Mouse (Mus musculus) T-helper 2 cell (primary cell): ENCODE results near the gene Cpn1.

Experiments used
- in situ Hi-C: fragments of 300-600 bp; cut with MboI, MseI; formaldehyde crosslinking; loops from one replicate; pipeline ENCODE4 v1.15.1; 2025; ENCODE audit warnings: high pct_unique_total_duplicates

Cpn1 gene

DNA sequence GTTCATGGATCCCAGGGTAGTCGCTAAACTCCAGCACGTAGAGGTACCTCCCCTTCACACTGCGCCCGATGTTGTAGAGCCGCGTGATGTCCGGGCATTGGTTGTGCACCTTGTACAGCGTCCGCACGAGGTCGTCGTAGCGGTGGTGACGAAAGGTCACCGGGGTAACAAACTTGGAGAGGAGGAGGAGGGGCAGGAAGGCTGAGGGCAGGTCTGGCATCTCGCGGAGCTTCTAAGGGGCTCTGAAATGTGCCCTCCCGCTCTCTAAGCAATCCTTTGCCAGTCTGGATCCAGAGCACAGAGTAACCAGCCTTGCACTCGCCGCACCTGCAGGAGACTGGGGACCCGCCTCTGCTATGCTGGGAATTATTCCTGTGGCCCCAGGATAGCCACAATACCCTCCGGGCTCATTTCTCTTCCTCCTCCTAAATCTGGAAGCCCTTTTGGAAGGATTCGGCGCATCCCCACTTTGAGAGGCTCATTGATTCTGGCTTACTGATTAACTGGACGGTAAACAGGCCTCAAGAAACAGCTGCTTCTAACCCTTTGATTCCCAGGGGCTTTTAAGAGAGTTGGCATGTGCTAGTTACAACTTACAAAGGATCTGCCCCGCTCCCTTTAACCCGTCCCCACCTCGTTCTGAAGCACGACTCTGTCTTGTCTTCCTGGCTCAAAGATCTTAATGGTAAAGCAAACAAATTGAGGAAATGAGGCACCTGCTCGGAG lies at the start of gene Cpn1:
Gene Cpn1, minus strand, starts transcription at position 488 of the 726 bp plus-strand sequence.
- in situ Hi-C loops, result no loop called here

DNA sequence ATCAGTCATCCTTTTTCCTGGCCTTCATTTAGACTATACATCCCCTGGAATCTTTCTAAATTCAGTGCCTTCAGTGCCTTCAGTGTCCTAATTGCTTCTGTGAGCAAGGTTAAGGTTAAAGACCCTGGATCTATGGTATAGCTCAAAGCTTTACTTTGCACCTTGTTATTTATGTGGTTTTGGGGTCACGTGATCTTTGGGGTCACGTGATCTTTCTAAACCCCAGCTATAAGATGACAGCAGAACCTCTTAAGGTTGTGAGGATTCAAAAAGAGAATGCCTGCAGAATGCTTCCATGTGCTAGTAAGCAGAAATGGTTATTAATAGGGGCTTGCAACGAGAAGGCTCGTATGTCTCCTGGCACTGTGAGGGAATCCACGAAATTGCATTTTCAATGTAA lies 47.0 kb upstream of the Cpn1 start:
- in situ Hi-C loops, result no loop called here

DNA sequence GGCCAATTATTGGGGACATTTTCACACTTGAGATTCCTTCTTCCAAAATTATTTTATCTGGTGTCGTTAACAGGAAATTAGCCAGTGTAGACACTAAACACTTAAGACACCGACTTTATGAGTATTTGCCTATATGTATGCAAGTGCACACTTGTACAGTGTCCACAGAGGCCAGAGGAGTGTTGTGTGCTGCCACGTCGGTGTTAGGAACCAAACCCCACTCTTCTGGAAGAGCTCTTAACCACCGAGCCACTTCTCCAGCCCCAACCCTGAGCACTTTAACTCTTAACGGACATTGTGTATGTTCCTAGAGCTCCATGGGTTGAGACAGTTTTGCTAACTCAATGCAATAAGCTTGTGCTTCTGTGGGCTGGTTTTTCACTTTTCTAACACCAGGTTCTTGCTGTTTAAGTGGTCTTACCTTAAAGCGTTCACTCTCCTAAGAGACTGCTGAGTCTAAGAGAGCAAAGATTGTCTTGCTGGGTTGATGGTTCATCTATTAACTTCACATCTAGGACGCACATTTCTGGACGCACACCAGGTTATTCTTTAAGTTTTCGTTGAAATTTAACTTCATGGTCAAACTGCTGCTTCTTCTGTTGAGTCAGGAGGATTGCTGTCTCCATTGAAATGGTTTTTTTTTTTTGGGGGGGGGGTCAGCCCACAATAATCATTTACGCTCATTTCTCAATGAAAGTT lies 45.8 kb upstream of the Cpn1 start:
- in situ Hi-C loops, result no loop called here

DNA sequence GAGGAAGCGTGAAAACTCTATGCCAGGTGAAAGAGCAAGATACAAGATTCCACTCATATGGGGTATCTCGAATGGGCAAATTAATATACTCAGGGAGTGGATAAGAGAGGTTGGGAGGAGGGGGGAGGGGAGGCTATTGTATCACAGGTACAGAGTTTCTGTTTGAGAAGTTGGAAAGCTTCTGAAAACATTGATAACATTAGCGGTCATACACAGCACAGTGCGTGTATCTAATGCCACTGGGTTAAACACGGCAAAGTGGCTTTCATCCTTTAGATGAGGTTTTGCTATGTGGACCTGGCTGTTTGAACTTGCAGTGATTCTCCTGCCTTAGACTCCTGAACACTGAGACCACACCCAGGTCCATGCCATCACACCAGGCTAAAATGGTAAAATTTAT lies 43.7 kb upstream of the Cpn1 start:
- in situ Hi-C loops, result no loop called here

DNA sequence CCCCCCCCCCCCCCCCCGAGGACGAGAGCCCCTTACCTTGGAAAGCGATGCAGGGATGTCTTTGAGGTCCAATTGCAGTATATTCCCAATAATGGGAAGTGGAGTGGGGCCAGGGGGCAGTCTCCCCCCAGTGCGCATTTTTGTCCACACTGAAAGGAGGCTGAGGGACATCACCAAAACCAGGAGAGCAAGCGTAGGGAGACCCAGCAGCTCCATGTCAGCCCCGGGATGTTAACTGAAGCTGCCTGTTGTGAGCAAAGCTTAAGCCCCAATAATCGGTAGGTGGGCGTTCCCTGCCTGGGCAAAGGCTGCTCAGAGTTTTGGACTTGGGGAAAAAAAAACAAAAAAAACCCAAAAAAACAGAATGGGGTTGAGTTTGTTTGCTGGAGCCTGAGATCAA lies 42.6 kb upstream of the Cpn1 start, which contains the start of gene Cyp2c23:
Gene Cyp2c23, minus strand, starts transcription at position 237 of the 400 bp plus-strand sequence.
- in situ Hi-C loops, result no loop called here

DNA sequence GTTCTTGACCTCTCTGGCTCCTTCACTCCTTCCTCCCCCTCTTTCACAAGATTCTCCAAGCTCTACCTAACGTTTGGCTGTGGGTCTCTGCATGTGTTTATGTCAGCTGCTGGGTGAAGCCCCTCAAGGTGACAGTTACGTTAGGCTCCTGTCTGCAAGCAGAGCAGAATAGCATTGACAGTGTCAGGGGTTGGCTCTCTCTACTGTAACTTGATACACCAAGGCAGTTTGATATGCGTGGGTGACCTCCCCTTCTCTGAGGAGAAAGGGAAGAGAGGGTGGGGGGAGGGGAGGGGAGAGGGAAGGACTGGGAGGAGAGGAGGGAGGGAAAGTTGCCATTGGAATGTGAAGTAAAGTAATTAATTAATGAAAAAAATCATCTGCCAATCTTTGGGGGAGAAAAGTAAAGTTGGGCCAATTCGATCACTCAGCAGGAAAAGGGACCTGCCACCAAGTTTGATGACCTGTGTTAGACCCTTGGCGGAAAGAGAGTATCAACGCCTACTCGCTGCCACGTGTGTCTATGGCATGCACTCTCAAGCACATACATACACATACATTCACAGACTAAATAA lies 40.7 kb upstream of the Cpn1 start:
- in situ Hi-C loops, result no loop called here

DNA sequence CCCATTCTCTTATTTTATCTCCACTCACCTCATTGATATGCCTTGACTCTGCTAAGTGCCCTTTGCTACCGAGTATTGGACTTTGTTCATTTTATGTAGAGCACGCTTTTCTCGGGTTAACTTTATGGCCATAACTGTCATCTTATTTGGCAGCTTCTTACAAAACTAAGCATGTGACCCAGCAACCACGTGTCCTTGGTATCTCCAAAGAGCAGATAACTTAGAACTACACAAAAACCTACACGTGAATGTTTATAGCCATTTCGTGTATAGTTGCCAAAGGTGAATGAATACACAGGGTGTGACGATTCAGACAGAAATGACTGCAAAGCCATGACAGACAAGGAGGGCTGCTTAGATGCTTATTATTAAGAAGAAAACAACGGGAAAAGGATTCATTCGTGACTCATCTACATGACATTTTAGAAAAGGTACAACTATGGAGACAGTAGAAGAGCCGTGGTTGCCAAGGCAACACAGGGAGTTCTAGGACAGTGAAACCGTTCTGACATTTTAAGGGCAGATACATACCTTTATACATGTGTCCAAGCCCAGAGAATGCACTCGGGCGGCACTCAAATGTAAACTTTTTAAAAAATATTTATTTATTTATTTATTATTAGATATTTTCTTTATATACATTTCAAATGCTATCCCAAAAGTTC lies 38.7 kb upstream of the Cpn1 start:
- in situ Hi-C loops, result no loop called here

DNA sequence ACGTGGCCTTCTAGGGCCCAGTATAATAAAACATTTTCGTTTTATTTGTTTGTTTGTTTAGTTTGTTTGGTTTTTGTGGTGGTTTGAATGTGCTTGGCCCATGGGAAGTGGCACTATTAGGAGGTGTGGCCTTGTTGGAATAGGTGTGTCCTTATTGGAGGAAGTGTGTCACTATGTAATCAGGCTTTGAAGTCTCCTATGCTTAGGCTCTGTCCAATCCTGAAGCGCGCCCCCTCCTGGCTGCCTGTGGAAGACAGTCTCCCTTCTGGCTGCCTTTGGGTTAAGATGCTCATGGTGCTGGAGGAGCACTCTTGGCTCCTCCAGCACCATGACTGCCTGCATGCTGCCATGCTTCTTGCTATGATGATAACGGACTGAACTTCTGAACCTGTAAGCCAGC lies 36.7 kb upstream of the Cpn1 start:
- in situ Hi-C loops, result no loop called here

DNA sequence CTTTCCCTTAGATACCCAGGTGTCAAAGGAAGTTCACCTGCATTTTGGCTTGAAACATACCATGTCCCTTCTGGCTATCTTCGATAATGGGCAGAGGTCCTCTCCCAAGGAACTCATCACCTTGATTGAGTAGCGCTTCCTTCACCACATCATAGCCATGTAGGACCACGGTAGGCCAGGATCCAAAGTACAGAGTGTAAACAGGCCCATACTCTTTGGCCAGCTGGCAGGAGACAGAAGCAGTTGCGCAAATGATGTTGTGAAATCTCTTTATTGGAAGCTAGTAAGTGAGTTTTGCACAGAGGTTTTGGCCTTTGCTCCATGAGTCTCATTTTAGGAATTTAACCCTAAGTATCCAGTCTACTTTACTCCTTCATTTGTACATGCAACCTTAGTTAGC lies 35.1 kb upstream of the Cpn1 start:
- in situ Hi-C loops, result no loop called here

DNA sequence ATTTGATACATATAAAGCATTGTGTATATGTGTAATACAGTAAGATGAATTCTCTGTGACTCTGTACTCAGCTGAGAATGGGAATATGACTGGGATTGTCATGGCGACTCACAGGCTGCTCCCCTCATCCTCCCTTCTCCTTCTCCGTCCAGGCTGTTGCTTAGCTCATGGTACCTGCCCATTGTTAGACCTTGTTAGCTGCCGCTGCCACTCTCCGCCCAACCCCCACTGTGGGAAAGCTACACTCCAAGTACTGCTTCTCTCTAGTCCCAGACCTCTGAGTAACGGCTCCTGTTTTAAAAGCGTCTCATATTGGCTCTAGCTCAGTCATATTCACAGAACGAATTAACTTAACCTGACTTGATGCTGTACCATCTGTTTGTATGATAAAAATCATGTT lies 33.4 kb upstream of the Cpn1 start:
- in situ Hi-C loops, result loop anchor here (10.0 kb wide), 1 partner anchor 1085 kb away; no protein-coding TSS in a partner anchor

DNA sequence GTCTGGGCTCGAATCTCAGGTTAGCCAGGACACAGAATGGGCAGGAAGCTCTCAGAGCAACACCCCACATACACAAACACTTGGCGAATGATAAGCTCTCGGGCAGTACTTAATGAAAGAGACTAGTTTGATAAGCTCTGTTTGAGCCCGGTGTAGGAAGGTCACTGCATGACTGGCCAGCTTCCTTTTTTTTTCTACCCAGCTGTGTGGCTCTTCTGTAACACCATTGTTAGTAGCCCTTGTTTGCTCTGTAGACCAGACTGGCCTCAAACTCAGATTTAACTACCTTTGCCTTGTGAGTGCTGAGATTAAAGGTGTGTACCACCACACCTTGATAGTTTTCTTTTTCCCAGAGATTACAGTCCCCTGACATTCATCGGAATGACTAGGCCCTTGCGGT lies 27.5 kb upstream of the Cpn1 start:
- in situ Hi-C loops, result loop anchor here (10.0 kb wide), 1 partner anchor 1091 kb away; no protein-coding TSS in a partner anchor

DNA sequence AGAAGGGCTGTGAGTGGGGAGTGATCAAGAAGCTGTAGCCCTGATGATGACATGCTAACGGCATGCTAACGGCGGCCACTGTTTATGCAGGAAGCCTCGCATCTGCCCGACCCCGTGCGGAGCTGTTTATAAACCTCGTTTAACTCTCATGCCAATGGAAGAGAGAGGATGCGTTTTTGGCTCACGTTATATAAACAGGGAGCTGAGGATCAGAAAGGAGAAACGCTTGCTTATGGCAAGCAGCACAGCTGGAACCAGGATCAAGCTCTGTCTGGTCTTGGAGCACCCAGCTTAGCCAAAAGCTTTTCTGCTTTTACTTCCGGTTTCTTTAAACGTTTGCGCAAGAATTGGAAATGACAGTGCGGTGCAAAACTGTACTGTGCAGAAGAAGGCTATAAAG lies 22.4 kb upstream of the Cpn1 start:
- in situ Hi-C loops, result no loop called here

DNA sequence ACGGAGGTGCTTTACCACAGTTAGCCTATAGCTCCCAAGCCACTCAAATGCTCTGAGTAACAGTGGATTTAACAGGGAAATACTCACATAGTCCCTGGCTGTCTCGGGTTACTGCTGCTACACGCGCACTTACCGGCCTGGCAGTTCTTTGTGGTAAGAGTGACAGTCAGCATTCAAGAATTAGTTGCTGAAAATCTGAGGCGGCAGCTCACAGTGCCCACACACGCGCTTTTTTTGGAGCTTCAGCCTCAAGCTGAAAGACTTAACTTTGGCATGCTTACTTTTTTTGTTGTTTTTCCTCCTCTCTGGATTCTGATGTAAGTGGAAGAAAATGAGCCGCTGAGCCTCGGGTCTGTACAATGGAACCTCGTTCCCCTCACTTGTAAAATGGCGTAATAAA lies 20.8 kb upstream of the Cpn1 start:
- in situ Hi-C loops, result no loop called here

DNA sequence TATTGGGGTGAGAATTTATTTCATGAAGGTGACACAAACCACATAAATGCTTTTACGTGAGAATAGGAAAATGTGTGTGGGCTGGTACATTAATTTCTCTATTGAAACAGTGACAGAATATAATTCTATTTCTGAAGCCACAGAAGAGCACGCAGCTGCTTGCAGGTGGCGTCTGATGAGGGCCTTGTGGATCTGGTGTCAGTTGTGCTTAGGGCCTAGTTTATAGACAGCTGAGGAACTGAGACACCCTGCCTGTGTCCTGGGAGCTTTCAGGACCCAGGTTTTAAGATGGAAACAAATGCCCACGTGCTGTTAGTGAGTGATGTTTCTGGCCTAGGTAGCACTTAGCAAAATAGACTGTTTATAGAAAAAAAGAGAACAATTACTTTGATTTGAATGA lies 18.7 kb upstream of the Cpn1 start:
- in situ Hi-C loops, result no loop called here

DNA sequence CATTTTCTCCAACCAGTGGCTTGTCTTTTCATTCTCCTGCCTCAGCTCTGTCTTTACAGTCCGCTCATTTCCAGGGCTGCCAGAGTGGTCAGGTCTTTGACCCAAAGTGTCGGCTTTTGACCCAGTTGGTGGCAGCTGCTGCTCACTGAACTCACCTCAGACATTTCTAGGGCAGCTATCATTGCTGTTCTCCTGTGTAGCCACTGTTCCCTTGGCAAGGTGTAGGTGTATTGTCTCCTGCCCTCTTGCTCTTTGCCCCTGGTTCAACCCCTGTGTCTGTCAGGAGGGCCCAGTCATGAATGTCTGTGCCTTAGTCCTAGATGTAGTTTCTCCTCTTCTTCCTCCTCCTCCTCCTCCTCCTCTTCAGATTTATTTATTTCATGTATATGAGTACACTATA lies 17.9 kb upstream of the Cpn1 start:
- in situ Hi-C loops, result no loop called here

DNA sequence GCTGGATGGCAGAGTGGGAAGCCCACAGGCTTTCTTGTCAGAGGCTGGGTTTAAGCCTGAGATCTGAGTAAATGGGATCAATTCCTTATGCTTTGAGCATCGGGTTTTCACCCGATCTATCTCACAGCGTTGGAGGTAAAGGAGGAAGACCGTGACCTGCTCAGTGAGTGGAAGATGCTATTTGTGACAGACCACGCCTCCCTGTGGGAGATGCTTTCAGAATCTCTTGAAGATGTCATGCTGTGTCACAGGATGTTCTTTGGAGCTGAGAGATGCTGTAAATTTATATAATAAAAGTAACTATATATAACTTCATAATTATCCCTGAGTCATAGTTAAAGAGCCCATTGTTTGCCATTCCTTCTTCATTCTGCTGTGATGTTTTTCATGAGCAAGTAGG lies 14.4 kb upstream of the Cpn1 start:
- in situ Hi-C loops, result no loop called here

DNA sequence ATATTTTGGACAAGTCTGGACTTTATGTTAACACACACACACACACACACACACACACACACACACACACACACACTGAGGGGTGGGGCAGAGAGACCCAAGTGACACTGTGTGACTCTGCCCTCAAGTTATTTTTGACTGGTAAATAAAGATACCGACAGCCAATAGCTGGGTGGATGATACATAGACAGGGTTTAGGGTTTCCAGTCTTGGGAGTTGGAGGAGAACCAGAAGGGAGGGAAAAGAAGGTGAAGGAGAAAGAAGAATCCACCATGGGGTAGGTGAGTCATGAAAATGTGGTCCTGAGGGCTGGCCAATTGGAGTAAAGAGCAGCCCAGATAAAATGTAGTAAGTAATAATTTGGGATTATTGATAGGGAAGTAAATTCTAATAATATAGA lies 13.7 kb upstream of the Cpn1 start:
- in situ Hi-C loops, result no loop called here

DNA sequence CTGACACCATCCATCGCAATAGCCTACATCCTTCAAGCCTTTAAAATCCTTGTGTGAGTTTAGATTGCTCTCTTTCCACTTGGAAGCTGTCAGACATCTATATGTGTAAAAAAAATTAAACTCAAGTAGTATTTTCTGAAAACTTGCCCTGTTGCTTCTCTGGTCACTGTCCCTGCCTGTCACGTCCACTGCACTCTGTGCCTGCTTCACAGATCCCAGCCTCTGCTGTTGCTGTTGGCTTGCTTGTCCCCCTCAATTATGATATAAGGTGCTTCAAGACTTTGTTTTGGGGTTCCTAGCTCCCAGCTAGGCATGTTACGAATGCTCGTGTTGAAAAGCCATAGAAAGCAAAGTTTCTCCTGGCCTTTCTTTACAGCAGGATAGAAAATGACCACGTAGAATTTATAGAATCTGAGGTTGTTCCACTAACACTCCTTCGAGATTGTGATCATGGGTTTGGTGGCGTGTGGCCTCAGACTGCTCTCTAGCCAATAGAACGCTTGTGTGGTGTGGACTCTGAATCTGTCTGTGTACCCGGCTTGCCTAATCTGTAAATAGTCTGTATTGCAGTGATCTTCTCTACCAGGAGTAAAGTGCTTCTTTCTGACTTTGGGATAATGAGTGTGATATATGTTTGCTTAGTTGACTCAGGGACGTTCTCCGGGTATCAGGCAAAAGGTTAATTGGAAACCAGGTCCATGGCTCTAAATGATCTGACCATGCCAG lies 12.6 kb upstream of the Cpn1 start:
- in situ Hi-C loops, result loop anchor here (10.0 kb wide), 1 partner anchor 1816 kb away; the partner anchor contains the start of gene Kcnip2

DNA sequence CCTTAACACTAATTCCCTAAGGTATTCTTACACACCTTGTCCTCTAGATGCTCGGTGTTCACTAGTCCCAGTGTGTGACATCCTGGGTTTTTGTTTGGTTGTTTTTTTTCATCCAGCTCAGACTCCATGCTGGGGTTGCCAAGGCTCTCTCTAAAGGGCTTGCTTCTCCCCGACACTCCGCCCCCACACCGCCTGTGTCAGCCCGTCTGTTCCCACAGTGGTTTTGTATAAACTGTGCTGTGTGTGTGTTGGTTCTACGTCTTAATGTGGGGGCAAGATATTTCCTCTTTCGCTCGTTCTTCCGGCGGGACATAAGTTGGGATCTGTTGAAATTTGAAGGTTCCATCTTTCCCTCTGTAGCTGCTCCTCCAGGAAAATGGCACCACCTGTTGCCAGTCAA lies 11.7 kb upstream of the Cpn1 start:
- in situ Hi-C loops, result loop anchor here (10.0 kb wide), 1 partner anchor 1817 kb away; the partner anchor contains the start of gene Kcnip2

DNA sequence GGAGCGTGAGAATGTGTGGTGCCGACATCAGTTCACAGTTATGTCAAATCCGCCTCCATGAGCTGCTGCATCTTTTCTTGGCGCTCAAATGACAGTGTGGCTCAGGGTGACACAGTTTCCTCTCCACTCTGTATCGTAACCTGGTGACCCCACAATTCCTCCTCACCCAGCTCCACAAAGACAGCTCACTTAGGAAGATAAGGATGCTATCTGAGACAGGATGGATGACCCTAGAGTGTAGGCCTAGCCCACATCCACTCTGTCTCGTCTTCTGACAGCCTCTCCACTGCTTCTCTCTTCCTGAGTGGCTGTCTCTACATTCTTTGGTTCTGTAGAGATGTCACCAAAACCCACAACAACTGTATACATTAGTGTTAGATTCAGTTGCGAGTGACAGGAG lies 9.1 kb upstream of the Cpn1 start:
- in situ Hi-C loops, result loop anchor here (10.0 kb wide), 1 partner anchor 1819 kb away; the partner anchor contains the start of gene Kcnip2

DNA sequence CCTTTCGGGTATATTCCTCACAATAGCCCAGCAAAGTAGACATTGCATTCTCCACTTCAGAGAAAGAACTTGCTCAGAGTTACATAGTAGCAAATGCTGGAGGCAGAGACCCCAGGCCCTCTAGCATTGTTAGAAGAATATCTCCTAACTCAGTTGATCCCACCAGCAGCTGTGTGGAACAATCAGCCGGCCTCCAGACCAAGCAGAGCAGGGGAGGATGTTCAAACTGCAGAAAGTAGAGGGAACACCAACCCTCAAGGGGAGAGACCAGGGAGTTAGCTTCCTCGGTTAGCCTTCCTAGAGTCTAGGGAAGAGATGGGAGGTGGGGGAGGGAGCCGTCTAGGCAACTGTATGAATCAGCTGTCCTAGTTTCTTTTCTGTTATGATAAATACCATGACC lies 6.1 kb upstream of the Cpn1 start:
- in situ Hi-C loops, result loop anchor here (10.0 kb wide), 1 partner anchor 1822 kb away; the partner anchor contains the start of gene Kcnip2
